Mouse (Mus musculus) megakaryocyte, embryonic 14.5 days (primary cell): ENCODE data around the gene Vgll4.

Source experiments
- FLI1 ChIP-seq: IDR thresholded peaks from 2 replicates; pipeline ENCODE4 v1.6.1; 2012; ENCODE audit warnings: low read length, inconsistent platforms, mixed read lengths
- GATA1 ChIP-seq: IDR thresholded peaks from 3 replicates; pipeline ENCODE4 v1.6.1; 2012; ENCODE audit warnings: mixed read lengths, low read length, inconsistent platforms, borderline replicate concordance

DNA sequence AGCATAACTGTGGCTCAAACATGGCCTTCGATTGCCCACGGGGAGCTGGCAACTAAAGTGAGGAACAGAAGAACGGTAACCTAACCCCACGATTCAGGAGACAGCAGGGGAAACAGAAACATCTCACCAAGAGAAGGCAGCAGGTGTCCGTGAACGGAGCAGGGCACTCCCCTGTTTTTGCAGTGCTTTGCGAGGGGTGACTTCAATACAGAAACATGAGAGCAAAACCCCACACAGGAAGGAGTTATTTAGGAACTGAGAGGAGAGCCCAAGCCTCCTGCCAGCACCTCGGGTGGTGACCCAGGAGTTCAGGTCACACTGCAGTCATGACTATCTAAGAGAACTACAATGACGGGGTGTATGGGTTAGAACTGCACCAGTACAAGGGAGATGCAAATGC is 40.5 kb upstream of the Vgll4 start:
- TF ChIP-seq FLI1 (no peak), GATA1 (no peak)
